Mouse (Mus musculus): ENCODE results near the gene Tsc22d3. TPM values are rescaled to one million over a fixed set of nuclear protein-coding genes. Genes with fewer than 3 reads are reported as not detected.
A peak's percentile ranks its signal among the peaks of the same experiment; 100 is the strongest.

Gene Tsc22d3
- polyA plus RNA-seq, 1 experiment from 2014 or later: 137 TPM

DNA sequence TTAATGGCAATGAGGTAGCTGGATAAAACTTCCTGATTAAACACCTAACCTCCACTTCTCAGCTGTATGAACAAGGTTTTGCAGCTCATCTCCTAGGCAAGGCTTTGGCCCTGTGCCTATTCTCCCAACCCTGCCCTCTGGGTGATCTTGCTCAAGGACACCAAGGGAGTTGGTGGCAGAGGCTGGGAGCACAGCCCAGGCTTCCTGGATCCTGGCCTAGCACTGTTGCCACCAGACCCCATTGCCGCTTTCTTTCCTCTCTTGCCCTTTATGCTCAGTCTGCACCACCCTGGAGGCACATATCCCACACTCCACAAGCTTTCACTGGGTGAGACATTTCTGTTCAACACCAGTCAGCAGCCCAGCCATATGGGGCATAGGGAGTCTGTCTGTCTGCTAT, 35.7 kb downstream of the Tsc22d3 start:
- no peak for ATAC-seq (replicated peaks; ENCODE audit: insufficient number of reproducible peaks, low FRiP score, low TSS enrichment, low read depth)
- DNase-seq (ENCODE audit: low spot score): no peak
- Histone ChIP-seq H3K36me3 (replicated peaks; ENCODE audit: control insufficient read depth, insufficient read depth, low read depth, low read length) (no peaks in the 10 kb centered on the region), H3K27ac (replicated peaks; ENCODE audit: low read depth, low read length) (no peak overlapping the region), H3K4me1 (ENCODE audit: control insufficient read depth, insufficient read depth, low read length) (no peaks in the 10 kb centered on the region), H3K9ac (replicated peaks; ENCODE audit: low read length) (no peak overlapping the region), H3K4me2 (ENCODE audit: low read depth, low read length) (no peak overlapping the region), H3K9me3 (replicated peaks; ENCODE audit: control insufficient read depth, low read length) (no peaks in the 10 kb centered on the region), H3K27me3 (ENCODE audit: control insufficient read depth, insufficient read depth, low read length) (no peaks in the 10 kb centered on the region; the same call in 1 of the 2 replicates), H3K4me3 (ENCODE audit: low read depth, low read length) (no peak overlapping the region)
- WGBS: 86% methylated on average over 1 of the region's 1 CpGs

DNA sequence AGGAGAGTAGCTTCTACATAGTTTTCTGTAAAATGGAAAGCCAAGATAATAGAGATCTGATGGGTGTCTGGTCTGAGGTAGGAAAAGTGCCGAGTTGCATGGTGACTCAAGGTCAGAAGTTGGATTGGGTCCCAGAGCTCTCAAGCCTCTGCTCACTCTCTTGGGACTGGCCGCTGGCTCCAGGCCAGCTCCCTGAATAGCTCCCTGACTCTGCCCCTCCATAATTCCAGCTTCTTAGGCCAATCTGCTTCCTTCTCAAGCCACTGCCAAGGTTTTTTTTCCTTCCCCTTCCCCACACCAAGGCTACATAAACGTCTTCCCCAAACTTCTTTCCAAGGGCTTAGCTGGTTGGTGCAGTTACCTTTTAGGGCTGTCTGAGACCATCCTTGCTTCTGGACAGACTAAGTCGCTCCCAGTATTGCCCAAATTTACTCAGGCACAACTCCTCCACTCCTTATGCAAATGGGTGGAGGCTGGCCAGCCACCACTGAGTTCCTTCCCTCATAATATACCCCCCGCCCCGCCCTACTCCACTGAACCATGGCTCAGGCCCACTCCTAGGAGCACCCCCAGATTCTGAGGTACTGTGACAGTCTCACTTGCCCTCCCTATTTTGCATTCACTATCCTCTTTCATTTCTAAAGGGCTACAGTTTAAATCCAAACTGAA, 42.1 kb downstream of the Tsc22d3 start:
- Histone ChIP-seq H3K36me3 (replicated peaks; ENCODE audit: control insufficient read depth, insufficient read depth, low read depth, low read length) (no peaks in the 10 kb centered on the region), H3K4me3 (ENCODE audit: low read depth, low read length) (no peak overlapping the region), H3K4me2 (ENCODE audit: low read depth, low read length) (no peak overlapping the region), H3K9ac (replicated peaks; ENCODE audit: low read length) (no peak overlapping the region), H3K4me1 (ENCODE audit: control insufficient read depth, insufficient read depth, low read length) (no peaks in the 10 kb centered on the region), H3K9me3 (replicated peaks; ENCODE audit: control insufficient read depth, low read length) (no peaks in the 10 kb centered on the region), H3K27me3 (ENCODE audit: control insufficient read depth, insufficient read depth, low read length) (peaks cover 2% of the 10 kb centered on the region; the same call in 1 of the 2 replicates), H3K27ac (replicated peaks; ENCODE audit: low read depth, low read length) (no peak overlapping the region)
- DNase-seq (ENCODE audit: low spot score) (no peak), ATAC-seq (replicated peaks; ENCODE audit: insufficient number of reproducible peaks, low FRiP score, low TSS enrichment, low read depth) (no peak)
- WGBS: 67% methylated on average over 6 of the region's 6 CpGs

DNA sequence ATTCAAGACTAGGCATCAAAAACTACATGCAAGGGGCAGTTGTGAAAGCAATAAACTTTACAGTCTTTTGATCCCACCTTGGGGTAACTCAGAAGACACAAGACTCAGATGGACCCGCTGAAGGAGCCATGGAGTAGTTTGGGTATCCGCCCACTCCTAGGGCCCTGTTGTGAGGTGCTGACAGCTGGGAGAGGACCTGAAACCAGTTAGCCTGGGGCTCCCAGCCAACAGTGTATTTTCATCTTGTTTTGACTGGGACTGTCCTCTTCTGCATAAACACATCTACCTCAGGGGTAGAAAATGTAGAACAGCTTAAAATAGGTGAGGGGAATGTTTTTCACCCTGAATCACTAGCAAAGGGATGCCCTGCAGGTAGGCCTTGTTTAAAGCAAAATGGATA, 44.5 kb downstream of the Tsc22d3 start:
- H3K27me3 ChIP-seq (ENCODE audit: control insufficient read depth, insufficient read depth, low read length): peaks cover 2% of the 10 kb centered on the region; the same call in 1 of the 2 replicates
- WGBS: 74% methylated on average over 2 of the region's 2 CpGs

DNA sequence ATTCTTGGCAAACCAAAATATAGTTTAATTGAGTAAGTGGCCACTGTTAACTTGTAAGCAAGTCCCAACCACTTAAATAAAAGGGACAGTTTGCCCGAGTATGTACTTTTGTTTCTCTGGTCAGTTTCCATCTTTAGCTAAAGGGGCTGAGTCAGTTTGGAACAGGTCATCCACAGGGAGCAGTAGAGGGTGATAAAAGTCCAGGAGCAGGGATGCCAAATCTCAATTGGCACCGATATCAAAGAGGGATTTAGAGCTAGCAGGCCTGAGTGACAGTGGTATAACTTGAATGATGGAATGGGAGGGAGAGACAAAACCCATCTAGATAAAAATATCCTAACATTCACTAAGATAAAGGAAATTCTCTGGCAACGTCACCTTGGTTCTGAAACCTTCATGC, 45.0 kb downstream of the Tsc22d3 start:
- H3K4me3 ChIP-seq (ENCODE audit: low read depth, low read length): no peak overlapping the region
- H3K9me3 ChIP-seq (replicated peaks; ENCODE audit: control insufficient read depth, low read length): no peaks in the 10 kb centered on the region
- DNase-seq (ENCODE audit: low spot score): no peak
- H3K27ac ChIP-seq (replicated peaks; ENCODE audit: low read depth, low read length): no peak overlapping the region
- peaks cover 2% of the 10 kb centered on the region; the same call in 1 of the 2 replicates for H3K27me3 ChIP-seq (ENCODE audit: control insufficient read depth, insufficient read depth, low read length)
- no peak overlapping the region for H3K9ac ChIP-seq (replicated peaks; ENCODE audit: low read length)
- ATAC-seq (replicated peaks; ENCODE audit: insufficient number of reproducible peaks, low FRiP score, low TSS enrichment, low read depth): no peak
- no peak overlapping the region for H3K4me2 ChIP-seq (ENCODE audit: low read depth, low read length)
- H3K36me3 ChIP-seq (replicated peaks; ENCODE audit: control insufficient read depth, insufficient read depth, low read depth, low read length): no peaks in the 10 kb centered on the region
- H3K4me1 ChIP-seq (ENCODE audit: control insufficient read depth, insufficient read depth, low read length): no peaks in the 10 kb centered on the region
- WGBS: 71% methylated on average over 3 of the region's 3 CpGs

More for the DNA sequence above, 44.5 kb downstream of the Tsc22d3 start:
- Histone ChIP-seq H3K4me1 (ENCODE audit: control insufficient read depth, insufficient read depth, low read length) (no peaks in the 10 kb centered on the region), H3K9me3 (replicated peaks; ENCODE audit: control insufficient read depth, low read length) (no peaks in the 10 kb centered on the region), H3K9ac (replicated peaks; ENCODE audit: low read length) (no peak overlapping the region), H3K4me3 (ENCODE audit: low read depth, low read length) (no peak overlapping the region), H3K27ac (replicated peaks; ENCODE audit: low read depth, low read length) (no peak overlapping the region), H3K36me3 (replicated peaks; ENCODE audit: control insufficient read depth, insufficient read depth, low read depth, low read length) (no peaks in the 10 kb centered on the region), H3K4me2 (ENCODE audit: low read depth, low read length) (no peak overlapping the region)
- no peak for DNase-seq (ENCODE audit: low spot score)
- no peak for ATAC-seq (replicated peaks; ENCODE audit: insufficient number of reproducible peaks, low FRiP score, low TSS enrichment, low read depth)

DNA sequence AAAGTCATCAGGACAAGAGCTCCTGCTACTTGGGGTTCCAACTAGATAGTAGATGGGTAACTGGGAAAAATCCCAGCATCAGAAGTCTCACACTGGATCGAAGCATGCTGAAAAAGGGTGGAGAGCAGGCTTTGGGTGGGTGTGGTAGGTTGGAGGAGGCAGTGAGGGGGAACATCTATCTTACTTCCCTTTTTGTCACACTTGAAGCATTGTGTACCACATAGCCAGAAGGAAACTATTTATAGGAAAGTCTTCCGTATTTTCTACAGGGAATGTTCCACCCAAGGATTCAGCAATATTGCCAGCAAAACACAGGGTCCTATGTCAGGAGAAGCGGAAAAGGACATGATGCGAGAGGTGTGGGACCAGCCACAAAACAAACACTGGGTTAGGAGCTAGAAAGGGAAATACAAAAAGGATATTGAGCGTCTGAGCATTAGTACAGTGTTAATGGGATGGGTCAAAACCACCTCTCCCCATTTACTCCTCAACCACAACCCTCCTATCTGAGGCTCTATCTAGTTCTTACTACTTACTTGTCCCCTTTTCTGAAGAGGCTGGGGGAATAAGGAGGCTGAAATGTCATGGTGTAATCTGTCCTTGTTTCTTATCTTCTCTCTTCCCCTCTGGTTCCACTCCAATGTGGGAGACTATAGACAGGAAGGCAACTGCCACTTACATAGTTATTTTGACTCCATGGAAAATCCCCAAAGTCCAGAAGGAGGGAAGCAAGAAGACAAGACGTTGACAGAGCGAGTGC, 52.6 kb downstream of the Tsc22d3 start:
- H3K36me3 ChIP-seq (replicated peaks; ENCODE audit: control insufficient read depth, insufficient read depth, low read depth, low read length): no peaks in the 10 kb centered on the region
- DNase-seq (ENCODE audit: low spot score) (no peak), ATAC-seq (replicated peaks; ENCODE audit: insufficient number of reproducible peaks, low FRiP score, low TSS enrichment, low read depth) (no peak)
- H3K4me1 ChIP-seq (ENCODE audit: control insufficient read depth, insufficient read depth, low read length): no peaks in the 10 kb centered on the region
- H3K27me3 ChIP-seq (ENCODE audit: control insufficient read depth, insufficient read depth, low read length): peaks cover 3% of the 10 kb centered on the region; the same call in 1 of the 2 replicates
- H3K4me2 ChIP-seq (ENCODE audit: low read depth, low read length): no peak overlapping the region
- WGBS: 75% methylated on average over 7 of the region's 7 CpGs
- H3K4me3 ChIP-seq (ENCODE audit: low read depth, low read length): no peak overlapping the region
- no peak overlapping the region for H3K9ac ChIP-seq (replicated peaks; ENCODE audit: low read length)
- H3K9me3 ChIP-seq (replicated peaks; ENCODE audit: control insufficient read depth, low read length): no peaks in the 10 kb centered on the region
- H3K27ac ChIP-seq (replicated peaks; ENCODE audit: low read depth, low read length): no peak overlapping the region

DNA sequence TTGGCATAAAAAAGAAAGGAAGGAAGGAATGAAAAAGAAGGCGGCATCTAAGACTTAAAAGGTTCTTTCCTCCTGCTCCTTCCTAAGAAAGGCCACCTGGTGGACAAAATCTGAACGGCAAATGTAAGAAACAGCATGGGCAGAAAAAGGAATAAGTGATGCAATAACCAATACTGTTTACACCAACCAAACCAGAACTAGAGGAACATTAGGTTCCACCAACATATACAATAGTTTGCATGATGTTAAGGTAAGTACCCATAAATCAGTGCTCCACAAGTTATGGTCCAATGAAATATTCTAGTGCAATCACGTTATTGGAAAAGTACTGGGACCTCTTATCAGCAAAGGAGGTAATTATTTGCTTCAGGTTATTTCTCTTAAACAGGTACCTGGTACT, 55.7 kb downstream of the Tsc22d3 start:
- no peak overlapping the region for H3K9ac ChIP-seq (replicated peaks; ENCODE audit: low read length)
- ATAC-seq (replicated peaks; ENCODE audit: insufficient number of reproducible peaks, low FRiP score, low TSS enrichment, low read depth) (no peak), DNase-seq (ENCODE audit: low spot score) (peak; percentile 72)
- no peak overlapping the region for H3K4me3 ChIP-seq (ENCODE audit: low read depth, low read length)
- H3K4me2 ChIP-seq (ENCODE audit: low read depth, low read length): no peak overlapping the region
- H3K36me3 ChIP-seq (replicated peaks; ENCODE audit: control insufficient read depth, insufficient read depth, low read depth, low read length): no peaks in the 10 kb centered on the region
- peaks cover 6% of the 10 kb centered on the region; the same call in 1 of the 2 replicates for H3K27me3 ChIP-seq (ENCODE audit: control insufficient read depth, insufficient read depth, low read length)
- H3K4me1 ChIP-seq (ENCODE audit: control insufficient read depth, insufficient read depth, low read length): no peaks in the 10 kb centered on the region
- no peaks in the 10 kb centered on the region for H3K9me3 ChIP-seq (replicated peaks; ENCODE audit: control insufficient read depth, low read length)
- WGBS: 40% methylated on average over 3 of the region's 3 CpGs
- H3K27ac ChIP-seq (replicated peaks; ENCODE audit: low read depth, low read length): no peak overlapping the region

DNA sequence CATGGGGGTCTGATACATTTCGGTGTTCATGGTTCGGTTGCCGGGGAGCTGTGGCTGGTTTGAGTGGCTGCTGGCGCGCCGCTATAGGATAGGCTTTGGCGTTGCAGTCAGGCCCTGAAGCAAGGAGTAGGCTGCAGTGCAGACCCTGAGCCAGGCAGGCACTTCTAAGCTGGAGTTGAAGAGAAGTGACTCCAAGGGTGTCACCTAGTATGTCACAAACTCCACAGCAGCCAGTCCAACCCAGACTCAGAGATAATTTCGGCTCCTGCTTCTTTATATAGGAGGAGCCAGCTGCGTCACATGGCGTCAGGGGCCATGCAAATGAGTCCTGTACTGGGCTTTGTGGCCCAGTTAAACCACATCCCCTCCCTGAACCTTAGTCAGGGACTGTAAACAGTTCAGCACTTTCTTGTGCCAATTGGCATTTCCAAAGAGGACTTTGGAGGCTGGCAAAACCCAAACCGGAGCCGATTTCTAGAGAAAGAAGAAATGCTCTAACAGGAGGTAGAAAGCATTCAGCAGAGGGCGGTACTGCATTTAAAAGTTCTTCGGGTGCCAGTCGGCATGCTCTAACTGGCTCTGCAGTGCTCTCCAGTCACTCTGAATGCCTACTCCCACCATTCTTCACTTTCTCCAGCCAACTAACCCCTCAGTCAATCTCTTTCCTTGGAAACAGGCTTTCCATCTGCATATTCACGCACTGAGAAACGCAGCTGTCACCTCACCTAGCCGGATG, 57.4 kb downstream of the Tsc22d3 start:
- peak; percentile 71 for ATAC-seq (replicated peaks; ENCODE audit: insufficient number of reproducible peaks, low FRiP score, low TSS enrichment, low read depth)
- no peaks in the 10 kb centered on the region for H3K4me1 ChIP-seq (ENCODE audit: control insufficient read depth, insufficient read depth, low read length)
- peak overlapping the region; percentile 73 for H3K27ac ChIP-seq (replicated peaks; ENCODE audit: low read depth, low read length)
- DNase-seq (ENCODE audit: low spot score): peak; percentile 70
- H3K9me3 ChIP-seq (replicated peaks; ENCODE audit: control insufficient read depth, low read length): no peaks in the 10 kb centered on the region
- peak overlapping the region; percentile 58 for H3K4me2 ChIP-seq (ENCODE audit: low read depth, low read length)
- peak overlapping the region; percentile 77 for H3K9ac ChIP-seq (replicated peaks; ENCODE audit: low read length)
- H3K36me3 ChIP-seq (replicated peaks; ENCODE audit: control insufficient read depth, insufficient read depth, low read depth, low read length): no peaks in the 10 kb centered on the region
- 26% methylated on average over 18 of the region's 18 CpGs for whole genome bisulfite sequencing
- peaks cover 6% of the 10 kb centered on the region; the same call in 1 of the 2 replicates for H3K27me3 ChIP-seq (ENCODE audit: control insufficient read depth, insufficient read depth, low read length)
- peak overlapping the region; percentile 50 for H3K4me3 ChIP-seq (ENCODE audit: low read depth, low read length)

Data from embryonic facial prominence, embryonic 11.5 days (tissue).